Mouse (Mus musculus): ENCODE results near the gene Cd99l2. TPM values are rescaled to one million over a fixed set of nuclear protein-coding genes. Genes with fewer than 3 reads are reported as not detected.

Cd99l2 gene
- 44.6 TPM for polyA plus RNA-seq (2012; fragmentation: generic; extraction: Trizol)

DNA sequence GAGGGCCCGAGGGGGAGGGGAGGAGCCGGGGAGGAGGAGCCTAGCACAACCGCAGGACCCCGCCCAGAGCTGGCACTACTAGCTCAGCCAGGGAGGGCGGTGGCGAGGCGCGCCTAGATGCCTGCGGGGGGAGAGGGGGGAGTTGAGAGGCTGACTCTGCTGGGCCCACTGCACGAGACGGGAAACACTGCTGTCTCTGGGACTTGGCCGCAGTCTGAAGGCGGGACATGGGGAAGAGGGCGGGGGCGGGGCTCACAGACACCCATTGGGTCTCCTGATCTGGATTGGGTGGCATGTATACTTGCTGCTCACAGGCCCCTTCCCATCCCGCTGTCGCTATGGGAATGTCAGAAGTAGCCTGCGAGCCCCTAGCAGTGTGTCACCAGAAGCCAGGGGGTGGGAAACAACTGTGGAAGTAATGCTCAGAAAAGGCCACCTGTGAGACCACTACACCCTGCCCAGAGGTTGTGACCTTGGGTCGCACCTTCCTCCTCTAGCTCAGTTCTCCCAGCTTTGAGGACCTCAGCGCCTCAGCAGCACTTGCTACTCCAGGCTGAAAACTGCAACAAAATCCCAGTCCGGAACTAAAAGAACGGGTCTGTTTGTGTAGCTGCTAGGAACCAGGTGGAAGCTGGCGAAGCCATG lies at the start of gene Cd99l2:
TSS of gene Cd99l2 (minus strand) at position 216 of the 645 bp plus-strand sequence.
- peak within 1 kb of the TSS; percentile 92 for H3K4me2 ChIP-seq (ENCODE audit: low read depth)
- TF ChIP-seq POLR2AphosphoS2 (IDR thresholded peaks at IDR 0.05; ENCODE audit: insufficient read length, low read depth) (no peak), POLR2A (IDR thresholded peaks at IDR 0.05; ENCODE audit: insufficient read length, low read depth) (peak; percentile 13)
- H3K4me3 ChIP-seq, result peak within 1 kb of the TSS; percentile 42
- H3K36me3 ChIP-seq (ENCODE audit: control insufficient read depth, insufficient read depth), result no peaks in the 10 kb centered on the region
- peaks cover 1% of the 10 kb centered on the region for H3K27me3 ChIP-seq (ENCODE audit: control insufficient read depth, insufficient read depth, insufficient read length)
- H3ac ChIP-seq (ENCODE audit: control insufficient read depth, insufficient read length), result no peak within 1 kb of the TSS
- H3K79me2 ChIP-seq (ENCODE audit: control insufficient read depth, insufficient read depth), result peaks cover 5% of the 10 kb centered on the region

- no peaks in the 10 kb centered on the region for H3K79me2 ChIP-seq (ENCODE audit: control insufficient read depth, insufficient read depth)
- H3K4me2 ChIP-seq (ENCODE audit: low read depth), result no peak overlapping the region
- H3K4me3 ChIP-seq, result no peak overlapping the region
- TF ChIP-seq MYOG (IDR thresholded peaks at IDR 0.05; ENCODE audit: control insufficient read depth in 1 of 3, insufficient read depth in 1 of 3, insufficient read length in 2 of 3, low read depth in 2 of 3), result no peak
- no peak for TF ChIP-seq REST (IDR thresholded peaks at IDR 0.05; ENCODE audit: insufficient read depth, insufficient read length)
- TF ChIP-seq TCF12 (IDR thresholded peaks at IDR 0.05; ENCODE audit: insufficient read depth, poor library complexity, severe bottlenecking), result no peak
- TF ChIP-seq SRF (IDR thresholded peaks at IDR 0.05; ENCODE audit: control insufficient read depth, insufficient read length, low read depth), result no peak
- TF ChIP-seq POLR2A (IDR thresholded peaks at IDR 0.05; ENCODE audit: insufficient read length, low read depth), result no peak
- no peak for TF ChIP-seq CEBPB (IDR thresholded peaks at IDR 0.05; ENCODE audit: insufficient read depth, poor library complexity, severe bottlenecking)
- no peak for TF ChIP-seq USF1 (IDR thresholded peaks at IDR 0.05; ENCODE audit: low read depth)
- no peak for TF ChIP-seq POLR2AphosphoS2 (IDR thresholded peaks at IDR 0.05; ENCODE audit: insufficient read length, low read depth)
- no peak for TF ChIP-seq MYOD1 (IDR thresholded peaks at IDR 0.05; ENCODE audit: control insufficient read depth in 1 of 3, insufficient read length in 2 of 3, low read depth in 2 of 3)
- no peaks in the 10 kb centered on the region for H3K27me3 ChIP-seq (ENCODE audit: control insufficient read depth, insufficient read depth, insufficient read length)
- no peak overlapping the region for H3ac ChIP-seq (ENCODE audit: control insufficient read depth, insufficient read length)
- no peaks in the 10 kb centered on the region for H3K36me3 ChIP-seq (ENCODE audit: control insufficient read depth, insufficient read depth)
Observed at GRCm38 (mm10) chrX:71540821-71541510, 48.3 kb upstream of the Cd99l2 start.

GRCm38 (mm10) chrX:71537791-71538190 lies 45.1 kb upstream of the Cd99l2 start:
- H3K36me3 ChIP-seq (ENCODE audit: control insufficient read depth, insufficient read depth), result no peaks in the 10 kb centered on the region
- H3K27me3 ChIP-seq (ENCODE audit: control insufficient read depth, insufficient read depth, insufficient read length), result no peaks in the 10 kb centered on the region
- no peak overlapping the region for H3K4me2 ChIP-seq (ENCODE audit: low read depth)
- H3ac ChIP-seq (ENCODE audit: control insufficient read depth, insufficient read length), result no peak overlapping the region
- H3K4me3 ChIP-seq, result no peak overlapping the region
- no peaks in the 10 kb centered on the region for H3K79me2 ChIP-seq (ENCODE audit: control insufficient read depth, insufficient read depth)
- no peak for TF ChIP-seq CEBPB (IDR thresholded peaks at IDR 0.05; ENCODE audit: insufficient read depth, poor library complexity, severe bottlenecking)
- TF ChIP-seq TCF12 (IDR thresholded peaks at IDR 0.05; ENCODE audit: insufficient read depth, poor library complexity, severe bottlenecking), result no peak
- no peak for TF ChIP-seq USF1 (IDR thresholded peaks at IDR 0.05; ENCODE audit: low read depth)

- TF ChIP-seq POLR2A (IDR thresholded peaks at IDR 0.05; ENCODE audit: insufficient read length, low read depth) (no peak), SRF (IDR thresholded peaks at IDR 0.05; ENCODE audit: control insufficient read depth, insufficient read length, low read depth) (no peak), TCF3 (IDR thresholded peaks at IDR 0.05; ENCODE audit: insufficient read length, low read depth) (no peak), MYOG (IDR thresholded peaks at IDR 0.05; ENCODE audit: control insufficient read depth in 1 of 3, insufficient read depth in 1 of 3, insufficient read length in 2 of 3, low read depth in 2 of 3) (no peak), TCF12 (IDR thresholded peaks at IDR 0.05; ENCODE audit: insufficient read depth, poor library complexity, severe bottlenecking) (no peak), CEBPB (IDR thresholded peaks at IDR 0.05; ENCODE audit: insufficient read depth, poor library complexity, severe bottlenecking) (no peak), E2F4 (IDR thresholded peaks at IDR 0.05; ENCODE audit: insufficient read depth) (no peak), MAX (IDR thresholded peaks at IDR 0.05; ENCODE audit: low read depth) (no peak), REST (IDR thresholded peaks at IDR 0.05; ENCODE audit: insufficient read depth, insufficient read length) (no peak), POLR2AphosphoS2 (IDR thresholded peaks at IDR 0.05; ENCODE audit: insufficient read length, low read depth) (no peak), MYOD1 (IDR thresholded peaks at IDR 0.05; ENCODE audit: control insufficient read depth in 1 of 3, insufficient read length in 2 of 3, low read depth in 2 of 3) (no peak), USF1 (IDR thresholded peaks at IDR 0.05; ENCODE audit: low read depth) (no peak)
- H3K27me3 ChIP-seq (ENCODE audit: control insufficient read depth, insufficient read depth, insufficient read length), result no peaks in the 10 kb centered on the region
- no peak overlapping the region for H3ac ChIP-seq (ENCODE audit: control insufficient read depth, insufficient read length)
- H3K79me2 ChIP-seq (ENCODE audit: control insufficient read depth, insufficient read depth), result no peaks in the 10 kb centered on the region
- no peak overlapping the region for H3K4me2 ChIP-seq (ENCODE audit: low read depth)
- H3K36me3 ChIP-seq (ENCODE audit: control insufficient read depth, insufficient read depth), result no peaks in the 10 kb centered on the region
- H3K4me3 ChIP-seq, result no peak overlapping the region
Observed at GRCm38 (mm10) chrX:71534102-71534501, 41.5 kb upstream of the Cd99l2 start.

GRCm38 (mm10) chrX:71532635-71533034 lies 40.0 kb upstream of the Cd99l2 start:
- no peaks in the 10 kb centered on the region for H3K79me2 ChIP-seq (ENCODE audit: control insufficient read depth, insufficient read depth)
- no peak for TF ChIP-seq SRF (IDR thresholded peaks at IDR 0.05; ENCODE audit: control insufficient read depth, insufficient read length, low read depth)
- TF ChIP-seq REST (IDR thresholded peaks at IDR 0.05; ENCODE audit: insufficient read depth, insufficient read length), result no peak
- no peak for TF ChIP-seq MYOG (IDR thresholded peaks at IDR 0.05; ENCODE audit: control insufficient read depth in 1 of 3, insufficient read depth in 1 of 3, insufficient read length in 2 of 3, low read depth in 2 of 3)
- TF ChIP-seq POLR2AphosphoS2 (IDR thresholded peaks at IDR 0.05; ENCODE audit: insufficient read length, low read depth), result no peak
- TF ChIP-seq USF1 (IDR thresholded peaks at IDR 0.05; ENCODE audit: low read depth), result no peak
- no peak for TF ChIP-seq MAX (IDR thresholded peaks at IDR 0.05; ENCODE audit: low read depth)
- no peak for TF ChIP-seq CEBPB (IDR thresholded peaks at IDR 0.05; ENCODE audit: insufficient read depth, poor library complexity, severe bottlenecking)
- TF ChIP-seq MYOD1 (IDR thresholded peaks at IDR 0.05; ENCODE audit: control insufficient read depth in 1 of 3, insufficient read length in 2 of 3, low read depth in 2 of 3), result no peak
- TF ChIP-seq TCF3 (IDR thresholded peaks at IDR 0.05; ENCODE audit: insufficient read length, low read depth), result no peak
- TF ChIP-seq TCF12 (IDR thresholded peaks at IDR 0.05; ENCODE audit: insufficient read depth, poor library complexity, severe bottlenecking), result no peak
- TF ChIP-seq E2F4 (IDR thresholded peaks at IDR 0.05; ENCODE audit: insufficient read depth), result no peak
- no peak for TF ChIP-seq POLR2A (IDR thresholded peaks at IDR 0.05; ENCODE audit: insufficient read length, low read depth)
- no peak overlapping the region for H3K4me3 ChIP-seq
- H3K4me2 ChIP-seq (ENCODE audit: low read depth), result no peak overlapping the region
- H3K36me3 ChIP-seq (ENCODE audit: control insufficient read depth, insufficient read depth), result no peaks in the 10 kb centered on the region
- H3ac ChIP-seq (ENCODE audit: control insufficient read depth, insufficient read length), result no peak overlapping the region
- H3K27me3 ChIP-seq (ENCODE audit: control insufficient read depth, insufficient read depth, insufficient read length), result no peaks in the 10 kb centered on the region

Data from myocyte (in vitro differentiated cells).